Mouse (Mus musculus): ENCODE data around the gene Zfp202. TPM values are rescaled to one million over a fixed set of nuclear protein-coding genes. Genes with fewer than 3 reads are reported as not detected.

Gene Zfp202
- polyA plus RNA-seq, 1 experiment from 2014 or later = 6.8 TPM

- H3K9me3 ChIP-seq = no peaks in the 10 kb centered on the region
- 38% methylated on average over 9 of the region's 9 CpGs for WGBS
- H3K36me3 ChIP-seq = no peaks in the 10 kb centered on the region
- H3K4me2 ChIP-seq (replicated peaks) = no peak overlapping the region
- H3K4me3 ChIP-seq = no peak overlapping the region
- H3K27ac ChIP-seq = no peak overlapping the region
- no peak for ATAC-seq (ENCODE audit: low FRiP score, low read depth)
- no peak overlapping the region for H3K9ac ChIP-seq
- peaks cover 9% of the 10 kb centered on the region for H3K27me3 ChIP-seq
- peaks cover 17% of the 10 kb centered on the region for H3K4me1 ChIP-seq
These were observed 53.4 kb downstream of the Zfp202 start for GRCm38 (mm10) chr9:40245466-40245865.

GRCm38 (mm10) chr9:40245974-40246665 lies 54.0 kb downstream of the Zfp202 start:
- Histone ChIP-seq H3K9me3 (no peaks in the 10 kb centered on the region), H3K27ac (no peak overlapping the region), H3K4me2 (replicated peaks) (no peak overlapping the region), H3K36me3 (no peaks in the 10 kb centered on the region), H3K27me3 (peaks cover 2% of the 10 kb centered on the region; the same call in 1 of the 2 replicates), H3K9ac (no peak overlapping the region), H3K4me1 (peaks cover 15% of the 10 kb centered on the region), H3K4me3 (no peak overlapping the region)
- no peak for ATAC-seq (ENCODE audit: low FRiP score, low read depth)
- 86% methylated on average over 7 of the region's 7 CpGs for WGBS

- H3K36me3 ChIP-seq = no peaks in the 10 kb centered on the region
- H3K4me1 ChIP-seq = 0 out of 2 replicates have a peak, but pooled peaks cover 11% of the 10 kb centered on the region
- no peak overlapping the region for H3K9ac ChIP-seq
- no peaks in the 10 kb centered on the region for H3K27me3 ChIP-seq
- H3K27ac ChIP-seq = no peak overlapping the region
- H3K4me3 ChIP-seq = no peak overlapping the region
- no peaks in the 10 kb centered on the region for H3K9me3 ChIP-seq
- no peak overlapping the region for H3K4me2 ChIP-seq (replicated peaks)
- ATAC-seq (ENCODE audit: low FRiP score, low read depth) = peak; percentile 58
- WGBS = 80% methylated on average over 6 of the region's 6 CpGs
These were observed 54.6 kb downstream of the Zfp202 start for GRCm38 (mm10) chr9:40246702-40247101.

GRCm38 (mm10) chr9:40249106-40249505 lies 57.0 kb downstream of the Zfp202 start:
- no peaks in the 10 kb centered on the region for H3K36me3 ChIP-seq
- H3K4me2 ChIP-seq (replicated peaks) = no peak overlapping the region
- 68% methylated on average over 1 of the region's 1 CpGs for WGBS
- H3K9me3 ChIP-seq = no peaks in the 10 kb centered on the region
- H3K27me3 ChIP-seq = no peaks in the 10 kb centered on the region
- H3K9ac ChIP-seq = no peak overlapping the region
- H3K27ac ChIP-seq = no peak overlapping the region
- H3K4me3 ChIP-seq = no peak overlapping the region
- no peak for ATAC-seq (ENCODE audit: low FRiP score, low read depth)
- 0 out of 2 replicates have a peak, but pooled peaks cover 5% of the 10 kb centered on the region for H3K4me1 ChIP-seq

GRCm38 (mm10) chr9:40252459-40252858 lies 60.3 kb downstream of the Zfp202 start:
- no peaks in the 10 kb centered on the region for H3K36me3 ChIP-seq
- H3K4me1 ChIP-seq = no peaks in the 10 kb centered on the region
- 67% methylated on average over 3 of the region's 3 CpGs for WGBS
- no peaks in the 10 kb centered on the region for H3K27me3 ChIP-seq
- no peak overlapping the region for H3K9ac ChIP-seq
- no peak overlapping the region for H3K4me2 ChIP-seq (replicated peaks)
- H3K4me3 ChIP-seq = no peak overlapping the region
- ATAC-seq (ENCODE audit: low FRiP score, low read depth) = no peak
- H3K9me3 ChIP-seq = no peaks in the 10 kb centered on the region
- H3K27ac ChIP-seq = no peak overlapping the region

Other genes starting within 250 kb of the Zfp202 start
- gene Olfr975, start 240.3 kb upstream of the Zfp202 start, polyA plus RNA-seq (2015; fragmentation: Nextera tagmentation; extraction: Ambion mirVana) = not detected in 2 replicates
- gene Olfr976, start 231.2 kb upstream of the Zfp202 start, polyA plus RNA-seq (2015; fragmentation: Nextera tagmentation; extraction: Ambion mirVana) = not detected in 2 replicates
- not detected in 2 replicates for gene Olfr978, start 200.2 kb upstream of the Zfp202 start, polyA plus RNA-seq (2015; fragmentation: Nextera tagmentation; extraction: Ambion mirVana)
- not detected in 2 replicates for gene Olfr979, start 188.9 kb upstream of the Zfp202 start, polyA plus RNA-seq (2015; fragmentation: Nextera tagmentation; extraction: Ambion mirVana)
- gene Olfr980, start 182.7 kb upstream of the Zfp202 start, polyA plus RNA-seq (2015; fragmentation: Nextera tagmentation; extraction: Ambion mirVana) = not detected in 2 replicates
- gene Olfr981, start 170.9 kb upstream of the Zfp202 start, polyA plus RNA-seq (2015; fragmentation: Nextera tagmentation; extraction: Ambion mirVana) = not detected in 2 replicates
- gene Olfr982, start 118.5 kb upstream of the Zfp202 start, polyA plus RNA-seq (2015; fragmentation: Nextera tagmentation; extraction: Ambion mirVana) = not detected in 2 replicates
- gene Olfr983, start 98.7 kb upstream of the Zfp202 start, polyA plus RNA-seq (2015; fragmentation: Nextera tagmentation; extraction: Ambion mirVana) = not detected in 2 replicates
- not detected in 2 replicates for gene Olfr984, start 78.1 kb upstream of the Zfp202 start, polyA plus RNA-seq (2015; fragmentation: Nextera tagmentation; extraction: Ambion mirVana)
- gene Olfr985, start 62.1 kb upstream of the Zfp202 start, polyA plus RNA-seq (2015; fragmentation: Nextera tagmentation; extraction: Ambion mirVana) = not detected in 2 replicates
- not detected in 2 replicates for gene Tmem225, start 44.2 kb upstream of the Zfp202 start, polyA plus RNA-seq (2015; fragmentation: Nextera tagmentation; extraction: Ambion mirVana)
- gene Olfr986, start 11.4 kb upstream of the Zfp202 start, polyA plus RNA-seq (2015; fragmentation: Nextera tagmentation; extraction: Ambion mirVana) = 0.05 TPM in 1 of 2 replicates, not detected in the other
- gene Scn3b, start 76.9 kb downstream of the Zfp202 start, polyA plus RNA-seq (2015; fragmentation: Nextera tagmentation; extraction: Ambion mirVana) = 3.5 and 5.0 TPM in 2 replicates

All from limb, embryonic 13.5 days (tissue).